Mouse (Mus musculus) liver, adult (tissue): ENCODE results near the gene Fto.

ENCODE experiments used
- GATA4 ChIP-seq: IDR thresholded peaks from 2 replicates; pipeline ENCODE4 v1.6.1; 2014; ENCODE audit warnings: mild to moderate bottlenecking, low read length; ENCODE audit not compliant: insufficient replicate concordance

Fto gene

DNA sequence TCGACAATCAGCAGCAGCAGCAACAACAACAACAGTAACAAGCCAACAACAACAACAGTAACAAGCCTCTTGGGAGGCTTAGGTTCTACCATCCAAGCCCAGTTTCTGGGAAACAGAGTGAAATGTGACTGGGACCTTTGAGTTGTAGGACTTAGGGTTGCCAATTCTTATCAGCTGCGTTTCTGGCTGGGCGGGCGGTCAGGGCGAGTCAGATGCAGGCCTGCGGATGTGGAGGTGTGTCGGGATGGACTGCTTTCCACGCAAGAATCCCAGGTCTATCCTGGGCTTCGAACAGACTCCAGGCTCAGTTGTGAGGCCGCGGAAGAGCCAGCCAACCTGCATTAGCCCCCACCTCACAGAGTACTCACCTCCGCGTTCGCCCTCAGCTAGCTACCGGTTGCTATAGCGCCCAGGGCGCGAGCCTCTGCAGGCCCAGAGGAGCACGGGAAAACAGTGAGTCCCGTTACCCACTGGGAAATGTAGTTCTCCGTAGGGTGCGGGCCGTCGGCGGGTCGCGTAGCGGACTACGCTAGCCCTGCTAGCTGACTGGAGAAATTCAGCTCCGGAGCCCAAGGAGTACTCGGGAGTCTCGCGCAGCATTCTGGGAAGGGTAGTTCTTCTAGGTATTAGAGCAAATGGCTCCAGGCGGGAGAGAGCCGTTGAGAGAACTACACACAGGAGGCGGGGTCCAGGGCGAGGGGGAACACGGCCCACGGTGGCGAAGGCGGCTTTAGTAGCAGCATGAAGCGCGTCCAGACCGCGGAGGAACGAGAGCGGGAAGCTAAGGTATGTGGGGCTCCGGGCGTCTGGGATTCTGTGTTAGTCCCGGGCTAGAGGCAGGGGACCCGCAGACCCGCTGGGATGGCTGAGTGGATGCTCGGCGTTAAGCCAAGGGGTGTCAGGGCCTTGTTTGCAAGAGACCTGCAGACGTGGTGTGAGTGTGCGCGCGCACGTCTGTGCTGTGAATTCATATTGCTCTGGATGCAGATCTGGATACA lies at the start of gene Fto, which contains the start of gene Rpgrip1l:
Fto (plus strand) TSS at position 691 of the 998 bp plus-strand sequence.
Rpgrip1l (minus strand) TSS at position 428 of the 998 bp plus-strand sequence.
- TF ChIP-seq GATA4: no peak; the same call in 1 of the 2 replicates

DNA sequence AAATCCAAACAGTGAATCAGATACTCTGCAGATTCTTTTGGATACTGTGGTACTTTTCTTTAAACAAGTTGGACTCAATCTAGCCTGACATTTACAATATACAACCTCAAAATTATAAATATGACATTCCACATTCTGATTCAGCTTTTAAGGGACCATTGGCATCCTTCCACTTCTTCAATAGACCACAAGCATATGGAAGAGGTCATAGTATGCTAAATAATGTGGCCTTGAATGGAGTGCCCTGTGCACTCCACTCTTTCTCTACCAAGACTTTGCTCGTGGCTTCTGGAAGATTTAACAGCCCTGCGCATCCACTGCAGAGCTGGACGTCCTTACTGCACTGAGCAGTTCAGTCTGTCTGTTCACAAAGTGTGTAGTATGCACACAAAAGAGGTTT lies 49.4 kb upstream of the Fto start:
- no peak for TF ChIP-seq GATA4

DNA sequence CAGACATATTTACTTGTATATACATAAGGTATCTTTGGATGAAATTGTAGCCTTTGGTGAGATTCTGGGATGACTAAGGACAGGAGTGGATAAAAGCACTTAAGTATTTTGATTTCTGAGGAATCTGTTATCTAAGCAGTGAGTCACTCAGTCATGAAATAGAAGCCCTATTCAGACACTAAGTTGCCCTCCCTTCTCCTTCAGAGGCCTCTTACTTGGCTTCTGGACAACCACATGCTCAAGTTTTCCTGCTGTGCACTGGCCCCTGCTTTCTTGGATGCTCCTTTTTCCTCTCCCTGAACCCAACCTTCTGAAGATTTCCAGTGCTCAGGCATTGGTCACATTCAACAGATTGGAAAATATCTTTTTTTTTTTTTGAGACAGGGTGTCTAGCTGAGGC lies 48.8 kb upstream of the Fto start:
- no peak for TF ChIP-seq GATA4

DNA sequence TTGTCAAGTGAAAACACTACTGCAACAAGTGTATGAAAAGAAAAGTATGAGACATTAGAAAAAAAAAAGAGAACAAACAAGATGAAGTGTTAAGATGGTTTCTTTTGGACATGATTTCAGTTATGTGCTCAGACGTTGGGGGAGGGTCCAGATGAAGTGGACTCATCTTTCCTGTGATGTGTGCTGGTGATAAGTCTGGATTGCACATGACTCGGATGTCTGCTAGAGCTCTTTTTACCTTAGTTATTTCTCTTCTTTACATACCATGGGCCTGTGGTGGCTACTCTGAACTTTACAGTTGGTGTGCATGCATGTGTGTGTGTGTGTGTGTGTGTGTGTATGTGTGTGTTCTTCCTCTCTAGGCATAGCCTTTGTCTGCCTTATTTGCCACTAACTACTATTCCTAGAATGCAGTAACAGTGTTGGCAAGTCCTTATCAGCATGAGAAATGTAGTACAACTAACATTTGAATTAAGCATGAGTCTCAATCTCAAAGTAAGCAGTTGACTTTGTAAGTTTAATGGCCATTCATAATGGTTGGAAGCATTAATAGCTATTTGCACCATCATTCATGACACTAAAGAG lies 43.9 kb upstream of the Fto start:
- TF ChIP-seq GATA4: no peak

DNA sequence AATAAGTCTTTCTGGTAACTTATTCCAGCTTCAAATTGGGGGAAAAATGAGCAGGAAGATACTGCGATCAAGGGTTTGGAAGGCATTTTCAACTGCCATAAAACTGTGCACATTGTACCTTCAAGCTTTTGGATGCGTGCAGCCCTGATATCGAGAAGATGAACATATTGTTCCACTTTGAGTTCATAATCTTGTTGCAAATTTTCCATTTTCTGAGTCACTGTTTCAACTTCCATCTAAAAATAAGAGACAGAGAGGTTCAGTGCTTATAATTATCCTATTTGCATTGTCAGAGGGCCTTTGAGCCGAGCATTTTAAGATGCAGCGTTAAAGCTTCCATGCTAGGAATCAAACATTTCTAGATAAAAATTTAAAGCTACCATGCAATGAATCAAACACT lies 39.8 kb upstream of the Fto start:
- TF ChIP-seq GATA4: no peak

DNA sequence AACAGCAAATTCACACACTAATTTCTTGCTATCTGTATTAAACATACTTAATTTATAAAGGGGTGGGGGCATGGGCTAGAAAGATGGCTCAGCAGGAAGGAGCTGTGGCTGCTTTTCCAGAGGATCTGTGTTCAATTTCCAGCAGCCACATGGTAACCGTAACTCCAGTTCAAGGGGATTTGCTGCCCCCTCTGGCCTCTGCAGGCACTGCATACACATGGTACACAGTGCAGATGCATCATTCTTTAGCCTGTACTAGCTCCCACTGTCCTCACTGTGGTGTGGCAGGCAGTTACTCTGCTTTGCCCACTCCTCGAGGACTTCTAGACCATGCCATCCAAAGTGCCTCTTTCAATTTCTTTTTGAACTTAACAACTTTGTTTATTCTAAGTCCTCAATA lies 37.0 kb upstream of the Fto start:
- no peak for TF ChIP-seq GATA4

DNA sequence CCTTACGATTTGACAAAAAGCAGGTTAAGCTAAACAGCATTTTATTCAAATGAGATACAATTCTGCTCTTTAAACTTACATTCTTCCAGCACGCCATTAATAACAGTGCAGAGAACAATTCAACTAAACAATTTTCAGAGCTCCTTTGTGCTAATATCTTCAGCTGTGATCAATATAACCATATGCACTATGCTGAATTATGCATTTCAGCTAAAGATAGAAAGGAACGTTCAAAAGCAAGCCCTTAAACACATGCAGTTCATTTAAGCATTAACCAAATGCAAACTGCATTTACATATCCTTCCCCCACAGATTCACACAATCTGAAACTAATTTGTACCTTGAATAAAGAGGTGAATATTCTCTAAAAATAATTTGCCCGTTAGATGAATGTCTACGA lies 35.3 kb upstream of the Fto start:
- TF ChIP-seq GATA4: no peak

DNA sequence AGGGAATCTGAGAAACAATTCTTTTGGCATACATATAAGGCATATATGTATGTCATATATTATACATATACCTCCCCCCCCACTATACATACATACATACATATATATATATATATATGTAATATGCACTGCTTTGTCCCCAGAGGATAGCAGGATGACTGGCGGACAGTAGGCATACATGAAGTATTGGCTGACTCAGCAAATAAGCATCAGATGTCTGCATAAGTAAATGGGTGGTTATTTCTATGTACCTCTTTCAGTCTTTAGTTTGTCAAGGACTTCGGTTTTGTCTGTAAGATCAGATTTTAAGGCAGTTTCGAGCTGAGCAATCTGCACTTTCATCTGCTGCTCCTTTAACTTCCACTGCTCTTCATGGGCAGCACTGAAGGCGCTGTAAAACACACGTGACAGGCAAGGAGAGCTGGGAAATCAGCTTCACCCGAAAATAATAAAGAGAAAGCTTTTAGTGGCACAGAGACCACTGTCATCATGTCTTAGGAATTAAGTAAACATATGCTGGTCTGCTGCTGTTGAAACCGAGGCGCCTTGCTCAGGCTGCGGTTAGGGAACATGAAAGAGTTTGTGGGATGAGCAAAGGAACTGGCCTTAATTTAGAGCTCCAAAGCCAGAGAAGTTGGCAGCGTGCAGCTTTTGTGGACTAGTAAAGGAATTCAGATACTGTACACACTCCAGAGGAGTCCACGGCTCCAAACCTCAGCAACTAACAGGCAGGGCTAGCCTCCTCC lies 32.7 kb upstream of the Fto start:
- no peak for TF ChIP-seq GATA4

DNA sequence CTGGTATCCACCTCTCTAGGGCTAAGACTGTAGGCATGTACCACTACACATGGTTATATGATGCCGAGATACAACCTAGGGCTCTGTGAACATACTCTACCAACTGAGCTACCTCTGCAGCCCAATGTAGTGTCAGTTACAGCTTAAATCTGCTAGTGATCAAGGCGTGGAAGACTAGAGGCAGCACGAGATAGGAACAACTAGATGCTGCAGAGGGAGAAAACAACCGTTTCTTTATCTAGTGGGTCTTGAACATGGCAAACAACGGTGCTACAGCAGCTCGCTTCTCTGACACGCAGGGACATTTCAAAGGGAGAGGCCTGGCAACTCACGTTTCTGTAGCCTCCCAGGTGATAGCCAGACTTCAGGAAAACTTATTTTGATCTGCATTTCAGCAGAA lies 31.8 kb upstream of the Fto start:
- TF ChIP-seq GATA4: no peak

DNA sequence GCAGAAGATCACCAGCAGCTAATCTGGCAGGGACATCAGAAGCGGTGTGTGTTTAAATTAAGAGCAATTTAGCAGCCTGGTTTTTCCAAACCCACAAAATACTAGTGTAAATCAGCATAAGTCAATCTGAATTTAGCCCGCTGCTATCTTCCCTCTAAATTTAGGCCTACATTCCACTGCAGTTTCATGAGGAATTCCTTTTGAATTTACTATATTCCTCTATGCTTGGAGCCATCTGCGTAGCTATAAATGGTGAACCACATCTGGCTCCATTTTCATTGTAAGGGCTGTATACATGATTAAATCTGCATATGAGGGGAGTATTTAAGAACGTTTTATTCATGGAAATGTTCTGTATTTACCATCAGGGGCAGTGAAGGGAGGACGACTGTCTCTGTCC lies 30.7 kb upstream of the Fto start:
- TF ChIP-seq GATA4: no peak

DNA sequence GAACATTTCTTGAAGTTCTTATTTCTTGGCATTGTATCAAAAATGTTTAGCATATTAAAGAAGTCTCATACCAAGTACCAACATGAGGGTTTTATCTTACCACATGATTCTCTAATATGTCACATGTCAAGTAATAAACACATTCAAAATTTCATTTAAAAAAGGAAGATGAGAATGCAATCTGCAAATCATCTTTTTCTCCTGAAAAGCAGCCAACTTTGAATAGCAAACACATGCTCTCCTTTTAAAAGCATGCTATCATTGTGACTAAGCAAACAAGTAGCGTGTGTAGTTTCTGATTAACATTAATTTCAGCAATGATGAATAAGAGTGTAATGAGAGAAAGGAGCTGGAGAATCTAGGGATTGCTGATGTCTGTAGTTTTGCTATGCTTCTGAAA lies 29.5 kb upstream of the Fto start:
- TF ChIP-seq GATA4: no peak

DNA sequence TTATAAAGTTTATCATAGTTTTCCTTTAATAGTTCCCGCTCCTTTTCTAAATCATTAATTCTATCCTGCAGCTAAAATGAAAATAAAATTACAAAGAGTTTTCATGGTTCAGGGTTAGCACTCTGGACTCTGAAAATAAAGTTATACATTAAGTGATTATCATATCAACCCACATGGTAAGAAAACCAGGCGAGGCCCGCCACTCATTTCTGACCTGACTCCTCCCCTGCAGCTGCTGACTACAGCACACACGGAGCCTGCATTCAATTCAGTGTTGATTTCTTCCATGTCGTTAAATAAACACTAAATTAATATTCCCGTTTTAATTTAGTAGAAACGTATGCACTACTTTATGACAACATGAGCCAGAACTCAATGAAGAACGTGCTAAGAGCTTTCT lies 27.1 kb upstream of the Fto start:
- no peak for TF ChIP-seq GATA4

DNA sequence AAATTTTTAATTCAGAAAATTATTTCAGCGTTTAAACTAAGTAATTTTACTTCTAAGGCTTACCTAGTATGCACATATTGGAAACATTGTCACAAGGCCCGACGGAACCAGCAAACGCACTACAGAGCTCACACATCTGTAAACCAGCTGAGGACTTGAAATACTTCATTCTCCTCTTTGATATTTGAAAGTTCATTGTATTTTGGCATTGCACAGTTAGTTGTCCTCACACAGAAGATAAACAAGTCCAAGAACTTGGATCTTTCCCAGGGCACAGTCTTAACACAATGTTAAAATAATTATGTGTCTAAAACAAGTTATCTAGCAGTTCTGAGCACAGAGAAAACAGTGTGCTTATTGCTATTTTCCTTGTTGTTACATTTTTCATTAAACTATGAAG lies 22.7 kb upstream of the Fto start:
- TF ChIP-seq GATA4: no peak

DNA sequence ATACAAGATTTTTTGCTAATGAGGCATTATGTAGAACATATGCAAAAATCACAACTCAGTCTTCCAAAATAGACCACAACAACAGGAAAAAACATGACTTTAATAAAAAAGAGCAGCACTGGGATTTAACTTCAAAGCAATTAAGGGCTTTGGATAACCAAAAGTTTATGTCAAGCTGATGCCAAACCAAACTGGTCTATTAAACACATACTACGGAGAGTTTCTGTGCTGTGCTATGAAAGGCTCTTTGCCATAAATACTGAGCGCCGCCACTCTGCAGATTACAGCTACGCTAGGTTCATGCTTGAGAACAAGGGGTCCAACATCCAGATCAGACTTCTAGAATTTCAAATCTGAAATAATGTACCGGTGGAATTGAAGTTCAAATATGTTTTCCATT lies 17.5 kb upstream of the Fto start:
- no peak for TF ChIP-seq GATA4

DNA sequence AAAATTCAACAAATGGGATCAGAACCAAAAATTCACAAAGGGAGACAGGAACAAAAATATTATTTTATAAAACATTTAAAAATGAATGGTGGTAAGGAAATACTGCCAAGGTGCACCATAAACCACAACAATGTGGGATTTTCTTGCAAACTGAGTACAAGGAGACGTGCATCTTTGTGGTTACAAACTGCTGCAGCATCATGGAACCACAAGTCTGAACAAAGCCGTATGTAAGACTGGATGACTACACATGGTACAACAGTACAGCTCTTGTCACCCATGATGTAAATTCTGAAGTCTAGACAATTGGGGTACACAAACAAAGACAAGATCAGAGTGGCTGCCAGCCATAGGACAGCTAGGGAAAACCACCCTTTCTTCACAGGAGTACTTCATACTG lies 14.7 kb upstream of the Fto start:
- TF ChIP-seq GATA4: no peak
